Mouse (Mus musculus) heart, adult 2 months (tissue): ENCODE measurements around the gene Cacnb1. TPM values are rescaled to one million over a fixed set of nuclear protein-coding genes. Genes with fewer than 3 reads are reported as not detected.

Experiments
- DNase-seq, 2 experiments: peaks; one replicate each; pipeline ENCODE4 v3.0.0; 2021
- H3K27ac ChIP-seq: fragments of 200-600 bp; 2 replicates; pipeline ENCODE4 v1.8.1; 2022
- H3K27me3 ChIP-seq: fragments of 200-500 bp; 2 replicates; pipeline ENCODE4 v1.6.1; 2012; ENCODE audit warnings: mild to moderate bottlenecking, low read length, inconsistent platforms, mixed read lengths; ENCODE audit not compliant: control insufficient read depth, insufficient read depth
- H3K36me3 ChIP-seq: fragments of 200-500 bp; 2 replicates; pipeline ENCODE4 v1.6.1; 2012; ENCODE audit warnings: low read length, inconsistent platforms; ENCODE audit not compliant: control insufficient read depth, insufficient read depth
- H3K4me1 ChIP-seq: fragments of 200-500 bp; 2 replicates; pipeline ENCODE4 v1.6.1; 2011; ENCODE audit warnings: low read length; ENCODE audit not compliant: control insufficient read depth, insufficient read depth
- H3K4me3 ChIP-seq: fragments of 200-600 bp; 2 replicates; pipeline ENCODE4 v1.8.1; 2022
- H3K79me2 ChIP-seq: fragments of 200-500 bp; replicated peaks from 2 replicates; pipeline ENCODE4 v1.6.1; 2012; ENCODE audit warnings: mild to moderate bottlenecking, inconsistent platforms, low read length, moderate library complexity, mixed read lengths; ENCODE audit not compliant: control insufficient read depth, insufficient read depth
- H3K9ac ChIP-seq: fragments of 200-500 bp; 2 replicates; pipeline ENCODE4 v1.6.1; 2012; ENCODE audit warnings: low read depth, mild to moderate bottlenecking, control low read depth, inconsistent platforms, low read length, mixed read lengths
- CTCF ChIP-seq: fragments of 200-600 bp; IDR thresholded peaks from 2 replicates; pipeline ENCODE4 v1.8.1; 2022; ENCODE audit warnings: antibody characterized with exemption, mild to moderate bottlenecking, moderate library complexity
- EP300 ChIP-seq: fragments of 200-500 bp; IDR thresholded peaks from 2 replicates; pipeline ENCODE4 v1.6.1; 2011; ENCODE audit warnings: low read depth, low read length, control low read depth; ENCODE audit not compliant: insufficient read depth
- POLR2A ChIP-seq: fragments of 200-500 bp; IDR thresholded peaks from 2 replicates; pipeline ENCODE4 v1.6.1; 2011; ENCODE audit warnings: mild to moderate bottlenecking, low read depth, low read length, control low read depth; ENCODE audit not compliant: insufficient read depth
- WGBS: fragments of 180-500 bp; shearing (Covaris S2); methylation state at CpG from one replicate; pipeline ENCODE4 v1.1.7; 2018; 5-methylcytosine and 5-hydroxymethylcytosine counted together
- intact Hi-C: fragments of 180-260 bp; cut with DNase I; formaldehyde crosslinking; loops from one replicate; pipeline ENCODE4 v1.15.1; 2025
- polyA plus RNA-seq: library from polyadenylated mRNA; depleted of rRNA; stranded (reverse); fragments of >200 nt; gene quantifications from 2 replicates; pipeline ENCODE4 v1.2.3, GENCODE M21; 2012
- total RNA-seq, 2 experiments: library from RNA; stranded (reverse); gene quantifications; 2 replicates each; pipeline ENCODE4 v1.2.3; 2021

The Cacnb1 gene
- total and polyA plus RNA-seq, 3 experiments, result 5.9 to 10.5 (median 6.1) TPM

DNA sequence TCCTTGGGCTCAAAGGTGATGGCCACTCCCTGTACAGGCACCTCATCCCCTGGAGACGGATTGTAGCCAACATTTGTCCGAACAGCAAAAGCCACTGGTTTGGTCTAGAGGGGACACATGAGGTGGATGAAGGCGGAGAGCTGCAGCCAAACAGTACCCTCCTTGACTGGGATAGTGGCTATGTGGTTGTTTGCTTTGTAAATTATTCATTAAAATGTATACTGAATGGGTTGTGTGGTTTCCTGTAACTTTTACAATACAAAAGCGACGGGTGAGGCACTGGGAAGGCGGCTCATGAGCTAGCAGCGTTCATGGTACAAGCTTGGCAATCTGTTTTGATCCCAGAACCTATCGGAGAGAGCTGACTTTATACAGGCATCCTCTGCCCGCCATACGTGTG lies 10.0 kb downstream of the Cacnb1 start:
- no peaks in the 10 kb centered on the region for H3K79me2 ChIP-seq
- TF ChIP-seq POLR2A (no peak), EP300 (no peak), CTCF (no peak)
- WGBS, result 86% methylated on average over 10 of the region's 10 CpGs
- no peak overlapping the region for H3K9ac ChIP-seq
- no peaks in the 10 kb centered on the region for H3K4me1 ChIP-seq
- intact Hi-C loops, result no loop called here
- no peaks in the 10 kb centered on the region for H3K36me3 ChIP-seq
- H3K27me3 ChIP-seq, result no peaks in the 10 kb centered on the region
- no peak overlapping the region for H3K27ac ChIP-seq
- no peak overlapping the region for H3K4me3 ChIP-seq
- DNase-seq, result no peak

DNA sequence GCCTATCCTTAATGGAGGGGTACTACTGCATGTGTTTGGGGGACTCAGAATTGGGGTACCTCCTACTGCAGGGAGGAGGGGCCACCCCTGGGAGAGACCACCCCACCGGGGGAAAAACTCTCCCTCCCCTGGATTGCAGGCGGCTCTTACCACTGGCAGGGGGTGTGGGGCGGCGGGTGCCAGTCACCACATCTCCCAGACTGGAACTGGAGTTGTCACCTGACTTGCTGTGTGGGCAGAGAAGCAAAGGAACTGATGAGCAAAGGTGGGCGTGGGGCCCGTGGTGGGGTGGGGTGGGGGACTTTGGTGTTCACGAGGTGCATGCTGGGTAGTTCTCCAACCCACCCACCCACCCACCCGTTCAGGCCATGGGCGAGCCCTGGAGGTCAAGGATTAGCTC lies 11.1 kb downstream of the Cacnb1 start:
- no peaks in the 10 kb centered on the region for H3K36me3 ChIP-seq
- DNase-seq, result no peak
- no peak overlapping the region for H3K9ac ChIP-seq
- intact Hi-C loops, result no loop called here
- no peak overlapping the region for H3K27ac ChIP-seq
- no peaks in the 10 kb centered on the region for H3K79me2 ChIP-seq
- no peaks in the 10 kb centered on the region for H3K27me3 ChIP-seq
- WGBS, result 57% methylated on average over 9 of the region's 9 CpGs
- TF ChIP-seq POLR2A, result no peak
- TF ChIP-seq EP300, result no peak
- TF ChIP-seq CTCF, result no peak
- H3K4me1 ChIP-seq, result no peaks in the 10 kb centered on the region
- no peak overlapping the region for H3K4me3 ChIP-seq

DNA sequence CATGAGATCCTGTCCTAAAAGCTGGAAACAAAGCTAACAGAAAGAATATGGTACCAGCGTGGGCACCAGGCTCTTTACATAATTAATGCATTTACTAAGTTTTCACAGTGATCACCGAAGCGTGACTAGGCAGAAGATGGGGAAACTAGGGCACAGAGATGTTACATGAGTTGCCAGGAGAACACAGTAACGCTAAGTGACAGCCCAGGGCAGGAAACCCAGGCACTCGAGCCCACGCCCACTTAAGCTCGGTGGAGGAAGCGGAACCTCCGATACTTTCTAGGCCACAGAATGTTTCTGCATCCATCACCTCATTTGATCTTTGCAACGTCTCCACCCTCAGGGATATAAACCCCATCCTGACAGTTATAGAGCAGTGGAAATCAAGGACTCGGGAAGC lies 14.7 kb downstream of the Cacnb1 start:
- DNase-seq, result no peak
- Histone ChIP-seq H3K4me3 (no peak overlapping the region), H3K27me3 (no peaks in the 10 kb centered on the region), H3K27ac (no peak overlapping the region), H3K9ac (no peak overlapping the region), H3K79me2 (no peaks in the 10 kb centered on the region), H3K36me3 (no peaks in the 10 kb centered on the region), H3K4me1 (peaks cover 4% of the 10 kb centered on the region)
- no peak for TF ChIP-seq POLR2A
- TF ChIP-seq EP300, result no peak
- TF ChIP-seq CTCF, result no peak
- 65% methylated on average over 11 of the region's 11 CpGs for WGBS
- intact Hi-C loops, result no loop called here

DNA sequence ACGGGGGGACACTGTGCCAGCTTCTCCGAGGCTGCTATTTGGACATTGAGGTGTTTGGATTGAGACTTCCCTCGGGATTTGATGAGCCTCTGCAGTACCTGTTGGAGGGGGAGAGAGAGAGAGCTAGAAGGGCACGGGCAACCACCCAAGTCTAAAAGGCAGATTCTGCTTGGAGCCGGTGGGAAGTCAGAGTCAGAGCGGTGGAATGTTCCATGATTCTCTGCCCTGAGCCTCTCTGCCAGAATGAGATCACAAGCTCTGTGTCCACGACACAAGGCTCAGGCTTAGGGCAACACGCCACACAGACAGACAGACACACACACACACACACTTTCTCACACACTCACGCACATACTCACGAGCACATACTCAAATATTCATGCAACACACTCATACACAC lies 17.1 kb downstream of the Cacnb1 start:
- peak; percentile 90 for TF ChIP-seq EP300
- no peak for TF ChIP-seq CTCF
- TF ChIP-seq POLR2A, result no peak
- Histone ChIP-seq H3K4me3 (no peak overlapping the region), H3K27ac (peak overlapping the region; percentile 45), H3K36me3 (no peaks in the 10 kb centered on the region), H3K79me2 (no peaks in the 10 kb centered on the region), H3K9ac (no peak overlapping the region), H3K27me3 (no peaks in the 10 kb centered on the region), H3K4me1 (peaks cover 4% of the 10 kb centered on the region)
- peak; percentile 49 to 72 for DNase-seq
- 38% methylated on average over 10 of the region's 10 CpGs for WGBS
- intact Hi-C loops, result no loop called here

DNA sequence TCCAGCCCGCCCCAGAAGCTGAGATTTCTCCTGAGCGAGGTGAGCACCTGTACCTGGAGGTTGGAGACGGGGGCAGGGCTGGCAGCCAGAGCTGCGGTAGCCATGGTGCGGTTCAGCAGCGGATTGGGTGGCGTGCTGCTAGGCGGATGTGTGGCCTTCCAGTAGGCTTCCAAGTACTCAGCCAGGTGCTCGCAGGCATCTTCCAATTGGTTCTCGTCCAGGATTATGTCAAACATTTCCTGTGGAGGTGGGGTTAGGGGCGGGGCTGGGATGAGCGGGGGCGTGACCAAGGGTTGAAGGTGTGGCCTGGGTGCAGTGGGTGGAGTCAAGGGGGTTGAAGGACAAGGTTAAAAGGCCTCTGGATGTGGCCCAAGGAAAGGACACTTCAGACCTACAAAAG lies 17.8 kb downstream of the Cacnb1 start:
- Histone ChIP-seq H3K4me1 (peaks cover 4% of the 10 kb centered on the region), H3K9ac (no peak overlapping the region), H3K4me3 (no peak overlapping the region), H3K27ac (no peak overlapping the region; the same call in 1 of the 2 replicates), H3K27me3 (no peaks in the 10 kb centered on the region), H3K79me2 (no peaks in the 10 kb centered on the region), H3K36me3 (no peaks in the 10 kb centered on the region)
- intact Hi-C loops, result no loop called here
- no peak for TF ChIP-seq POLR2A
- WGBS, result 66% methylated on average over 13 of the region's 13 CpGs
- DNase-seq, result no peak

DNA sequence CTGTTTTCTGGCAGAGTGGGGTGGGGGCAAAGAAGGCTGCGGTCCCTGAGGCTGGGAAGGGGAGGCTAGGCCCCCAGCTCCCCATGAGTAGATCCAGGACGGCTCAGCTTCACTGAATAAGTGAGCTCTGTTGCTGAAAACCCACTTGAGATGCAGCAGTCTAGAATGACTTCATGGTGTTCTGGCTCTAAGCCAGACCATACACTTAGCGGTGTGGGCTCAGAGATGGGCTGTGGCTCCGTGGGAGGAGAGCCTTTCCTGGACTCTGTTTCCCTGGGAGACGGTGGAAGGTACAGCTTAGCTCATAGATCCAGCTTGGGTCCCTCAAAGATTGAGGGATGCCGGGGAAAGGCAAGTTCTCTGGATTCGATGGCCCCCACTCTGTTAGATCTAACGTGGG lies 18.7 kb downstream of the Cacnb1 start:
- TF ChIP-seq POLR2A (no peak), CTCF (no peak), EP300 (no peak)
- no peak for DNase-seq
- Histone ChIP-seq H3K36me3 (no peaks in the 10 kb centered on the region), H3K4me3 (no peak overlapping the region), H3K27me3 (no peaks in the 10 kb centered on the region), H3K9ac (no peak overlapping the region), H3K27ac (no peak overlapping the region), H3K79me2 (no peaks in the 10 kb centered on the region), H3K4me1 (peaks cover 4% of the 10 kb centered on the region)
- intact Hi-C loops, result no loop called here
- WGBS, result 73% methylated on average over 8 of the region's 8 CpGs

DNA sequence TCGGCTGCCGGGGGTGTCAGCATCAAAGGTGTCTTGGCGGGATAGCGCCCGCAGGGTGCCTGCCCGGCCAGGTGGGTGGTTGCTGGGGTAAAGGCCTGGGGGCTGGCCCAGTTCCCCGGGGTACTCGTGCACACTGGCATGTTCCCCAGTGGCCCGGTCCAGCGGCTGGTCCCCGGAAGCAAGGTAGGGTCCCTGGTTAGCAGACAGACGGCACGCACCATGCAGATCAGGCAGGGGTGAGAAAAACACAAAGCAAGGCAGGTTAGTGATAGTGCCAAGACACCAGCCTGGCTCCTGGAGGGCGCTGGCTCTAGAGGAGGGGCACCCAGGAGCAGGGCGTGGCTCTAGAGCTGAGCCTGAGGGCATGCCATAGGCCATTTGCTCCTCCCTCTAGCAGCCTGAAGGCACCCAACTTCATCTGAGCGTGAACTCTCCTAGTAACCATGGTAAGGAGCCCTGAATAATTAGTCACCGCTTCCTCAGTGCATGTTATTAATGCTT lies 19.6 kb downstream of the Cacnb1 start:
- intact Hi-C loops, result no loop called here
- no peak overlapping the region for H3K27ac ChIP-seq
- no peak overlapping the region for H3K9ac ChIP-seq
- 63% methylated on average over 17 of the region's 17 CpGs for WGBS
- H3K4me3 ChIP-seq, result peak overlapping the region; percentile 26; the same call in 1 of the 2 replicates
- H3K79me2 ChIP-seq, result no peaks in the 10 kb centered on the region
- H3K27me3 ChIP-seq, result no peaks in the 10 kb centered on the region
- DNase-seq, result no peak
- H3K36me3 ChIP-seq, result no peaks in the 10 kb centered on the region
- H3K4me1 ChIP-seq, result peaks cover 4% of the 10 kb centered on the region
- no peak for TF ChIP-seq POLR2A
- TF ChIP-seq EP300, result no peak
- no peak for TF ChIP-seq CTCF
